Mouse (Mus musculus) ovary, postnatal 36 days (tissue): ENCODE measurements around the gene Cln6.

Source experiments
- DNase-seq: peaks from one replicate; pipeline ENCODE4 v3.0.0; 2022; ENCODE audit warnings: low spot score, mixed read lengths

The Cln6 gene

GRCm38 (mm10) chr9:62894486-62894885 is 55.9 kb downstream of the Cln6 start:
- DNase-seq, result peak; percentile 52
